ENCODE assay signal across 8 mouse cellular contexts in genomic region chr2:158641869-158642268, GRCm38 (mm10). TPM values are rescaled to one million over a fixed set of nuclear protein-coding genes. Genes with fewer than 3 reads are reported as not detected.
DNase-seq lines count a peak whose midpoint lies in the region; ATAC-seq and TF ChIP-seq lines count a peak whose summit lies in the region.
"Had no signal": no experiment of that assay in that cellular context is flagged by ENCODE, and none has a peak within 500 bp of the region (broad histone marks: within the 10 kb centered on the region; RNA-seq: fewer than 3 reads in every experiment).

No protein-coding gene starts in this region.

- peak; percentile 54 for DNase-seq in CD4-positive helper T cell, adult 2 months (ENCODE audit: low read depth, low spot score)
- DNase-seq in G1E (ENCODE audit: low spot score): peak; percentile 36
- DNase-seq in cerebellum, postnatal 36 days: peak; percentile 56 to 58
- DNase-seq in gastrocnemius, postnatal 14 days: peak; percentile 43
- peak; percentile 62 to 85 for DNase-seq in kidney, postnatal 36 days
- DNase-seq in lung, postnatal 14 days: peak; percentile 78
- peak; percentile 79 to 86 for DNase-seq in right cerebral cortex, postnatal 10 days (ENCODE audit: low spot score in 2 of 2)

- TF ChIP-seq CTCF in G1E (IDR thresholded peaks at IDR 0.05; ENCODE audit: low read depth, low read length): peak; percentile 92

- H3K4me1 ChIP-seq in G1E (ENCODE audit: insufficient read depth, low read depth, low read length): peaks cover 10% of the 10 kb centered on the region
- H3K4me1 ChIP-seq: heart, embryonic 13.5 days had no signal

- H3K9me3 ChIP-seq in G1E (replicated peaks): no peaks in the 10 kb centered on the region

- no peaks in the 10 kb centered on the region for H3K27me3 ChIP-seq in G1E (ENCODE audit: insufficient read depth, low read length)
- H3K27me3 ChIP-seq: heart, embryonic 13.5 days had no signal

- H3K36me3 ChIP-seq in G1E (replicated peaks): peaks cover 75% of the 10 kb centered on the region

- ATAC-seq in G1E (ENCODE audit: extremely low read depth, insufficient number of reproducible peaks, low FRiP score, poor library complexity, severe bottlenecking): peak; percentile 54; the same call in 1 of the 2 replicates

- no peak overlapping the region for H3K4me3 ChIP-seq in G1E (ENCODE audit: low read depth, low read length)
- H3K4me3 ChIP-seq: heart, embryonic 13.5 days had no signal

- intact Hi-C loops in gastrocnemius, postnatal 14 days (cut with DNase I; ENCODE audit: low total_unique reads): loop anchor here (2.0 kb wide), 1 partner anchor 95 kb away; no protein-coding TSS in a partner anchor

RNA-seq across cellular contexts. Expression of gene Actr5, which starts 17.2 kb away (rescaled TPM):
- total RNA-seq in G1E (2014; fragmentation: Nextera tagmentation): 22.5 and 24.7 TPM in 2 replicates
- total RNA-seq in G1E (2017): 20.2 and 22.5 TPM in 2 replicates
- 18.2 and 19.7 TPM in 2 replicates for polyA plus RNA-seq in G1E (2012)
- 1 to 10 TPM; 3.2 to 4.1 TPM for total RNA-seq in gastrocnemius, postnatal 14 days (2021)

RNA-seq across cellular contexts. Expression of gene Ppp1r16b, which starts 23.3 kb away (rescaled TPM):
- total RNA-seq in G1E (2014; fragmentation: Nextera tagmentation) (0.34 and 0.75 TPM in 2 replicates), G1E (2017) (0.06 and 0.16 TPM in 2 replicates)
- not detected in 2 replicates for polyA plus RNA-seq in G1E (2012)
- 1 to 10 TPM; 7.5 to 8.8 TPM for total RNA-seq in gastrocnemius, postnatal 14 days (2021)

RNA-seq across cellular contexts. Expression of gene Slc32a1, which starts 31.3 kb away (rescaled TPM):
- total RNA-seq in G1E (2014; fragmentation: Nextera tagmentation): not detected in 2 replicates
- total RNA-seq in G1E (2017): not detected in 2 replicates
- polyA plus RNA-seq in G1E (2012): 0.02 TPM in 1 of 2 replicates, not detected in the other
- not detected for total RNA-seq in gastrocnemius, postnatal 14 days (2021)
- polyA plus RNA-seq: heart, embryonic 13.5 days had no signal

Comparison
In these comparisons a context has a peak if more than half of its experiments do, and no peak if none do; other contexts are left out.
1. RNA of gene Actr5, which starts 17.2 kb away (total RNA-seq): 20.2 to 24.7 TPM in G1E; 3.2 to 4.1 TPM in gastrocnemius, postnatal 14 days; every median in the first group is over 4 times any median in the second.
2. RNA of gene Ppp1r16b, which starts 23.3 kb away (total RNA-seq): 7.5 to 8.8 TPM in gastrocnemius, postnatal 14 days; 0.06 to 0.75 TPM in G1E; every median in the first group is over 4 times any median in the second.
3. Peak in every context shown above with its lines, with median percentiles within 50 percentile points of each other: DNase-seq.